Mouse (Mus musculus) ES-E14 (cell line): ENCODE results near the gene Esrra. TPM values are rescaled to one million over a fixed set of nuclear protein-coding genes. Genes with fewer than 3 reads are reported as not detected.

Experiments
- DNase-seq: peaks from one replicate; pipeline ENCODE4 v3.0.0-alpha.2; 2013; ENCODE audit warnings: low read depth, low spot score
- H3K27ac ChIP-seq: 2 replicates; pipeline ENCODE4 v1.5.1; 2012; ENCODE audit warnings: low read depth, mild to moderate bottlenecking, low read length, moderate library complexity, mixed read lengths; ENCODE audit not compliant: poor library complexity, insufficient read depth, severe bottlenecking
- H3K36me3 ChIP-seq: 2 replicates; pipeline ENCODE4 v1.6.1; 2012; ENCODE audit warnings: mild to moderate bottlenecking, low read length, moderate library complexity, mixed read lengths; ENCODE audit not compliant: control insufficient read depth, poor library complexity, insufficient read depth, severe bottlenecking
- H3K4me1 ChIP-seq, 2 experiments: fragments of 150-350 bp in 1 of 2; sonication (generic) in 1 of 2; 2 replicates each; pipeline ENCODE4 v1.6.1; 2012; ENCODE audit warnings: low read length in 2 of 2, mild to moderate bottlenecking in 1 of 2, mixed read lengths in 1 of 2; ENCODE audit not compliant: control insufficient read depth in 2 of 2, insufficient read depth in 2 of 2, poor library complexity in 1 of 2
- H3K4me3 ChIP-seq, 2 experiments: fragments of 150-350 bp in 1 of 2; sonication (generic) in 1 of 2; 2 replicates each; pipeline ENCODE4 v1.5.1; 2012; ENCODE audit warnings: low read length in 2 of 2, low read depth in 1 of 2, mild to moderate bottlenecking in 1 of 2, mixed read lengths in 1 of 2; ENCODE audit not compliant: insufficient read depth in 1 of 2, poor library complexity in 1 of 2, severe bottlenecking in 1 of 2
- H3K9ac ChIP-seq: 2 replicates; pipeline ENCODE4 v1.6.1; 2012; ENCODE audit warnings: low read depth, mild to moderate bottlenecking, low read length, mixed read lengths; ENCODE audit not compliant: poor library complexity, insufficient read depth, severe bottlenecking
- H3K9me3 ChIP-seq: fragments of 150-350 bp; sonication (generic); 2 replicates; pipeline ENCODE4 v1.6.1; 2012; ENCODE audit warnings: low read depth, mild to moderate bottlenecking, low read length; ENCODE audit not compliant: control insufficient read depth, insufficient read depth
- CHD2 ChIP-seq: IDR thresholded peaks from 2 replicates; pipeline ENCODE4 v1.6.1; 2014; ENCODE audit warnings: mild to moderate bottlenecking, low read depth, low read length, inconsistent platforms
- HCFC1 ChIP-seq: IDR thresholded peaks from 2 replicates; pipeline ENCODE4 v1.6.1; 2012; ENCODE audit warnings: low read length, inconsistent platforms, borderline replicate concordance; ENCODE audit not compliant: insufficient read depth
- MAFK ChIP-seq: IDR thresholded peaks from 2 replicates; pipeline ENCODE4 v1.6.1; 2014; ENCODE audit warnings: mild to moderate bottlenecking, low read depth, low read length, inconsistent platforms; ENCODE audit not compliant: insufficient read depth
- ZC3H11A ChIP-seq: IDR thresholded peaks from 2 replicates; pipeline ENCODE4 v1.6.1; 2012; ENCODE audit warnings: low read depth, mild to moderate bottlenecking, inconsistent platforms, low read length, borderline replicate concordance
- ZNF384 ChIP-seq: IDR thresholded peaks from 2 replicates; pipeline ENCODE4 v1.6.1; 2012; ENCODE audit warnings: low read depth, low read length, inconsistent platforms
- in situ Hi-C, 2 experiments: fragments of 600-800 bp; cut with MboI; formaldehyde crosslinking; loops; one replicate each; pipeline ENCODE4 v1.15.1; 2025; ENCODE audit warnings: low sequenced_read_pairs in 2 of 2, inconsistent platforms in 1 of 2; ENCODE audit not compliant: unreplicated experiment in 2 of 2
- total RNA-seq: library from RNA; depleted of rRNA; stranded (reverse); fragments of 300-350 nt; gene quantifications from 2 replicates; pipeline ENCODE4 v1.2.3, GENCODE M21; 2012

Gene Esrra
- total RNA-seq, 1 experiment, result 23.1 TPM

GRCm38 (mm10) chr19:6874257-6874656 lies 47.4 kb downstream of the Esrra start:
- in situ Hi-C loops, result no loop called here

GRCm38 (mm10) chr19:6872701-6873100 lies 48.9 kb downstream of the Esrra start:
- DNase-seq, result no peak
- peaks cover 2% of the 10 kb centered on the region in 2 experiments; a peak in 1 of 4 replicates for H3K4me1 ChIP-seq
- TF ChIP-seq CHD2, result no peak
- no peak for TF ChIP-seq ZC3H11A
- no peak for TF ChIP-seq ZNF384
- TF ChIP-seq MAFK, result no peak
- TF ChIP-seq HCFC1, result no peak

More at GRCm38 (mm10) chr19:6874257-6874656, 47.4 kb downstream of the Esrra start:
- Histone ChIP-seq H3K9me3 (no peaks in the 10 kb centered on the region), H3K4me1 (peaks cover under 1 to 2% of the 10 kb centered on the region in 2 experiments; a peak in 1 of 4 replicates), H3K36me3 (no peaks in the 10 kb centered on the region), H3K4me3 (no peak overlapping the region), H3K9ac (no peak overlapping the region), H3K27ac (no peak overlapping the region)
- no peak for TF ChIP-seq MAFK
- no peak for TF ChIP-seq ZNF384
- no peak for TF ChIP-seq HCFC1
- no peak for TF ChIP-seq ZC3H11A
- TF ChIP-seq CHD2, result no peak
- DNase-seq, result no peak

GRCm38 (mm10) chr19:6871574-6872271 lies 49.9 kb downstream of the Esrra start:
- no peak for DNase-seq

More at GRCm38 (mm10) chr19:6872701-6873100, 48.9 kb downstream of the Esrra start:
- H3K27ac ChIP-seq, result no peak overlapping the region
- in situ Hi-C loops, result no loop called here
- H3K36me3 ChIP-seq, result no peaks in the 10 kb centered on the region
- H3K9ac ChIP-seq, result no peak overlapping the region
- H3K9me3 ChIP-seq, result no peaks in the 10 kb centered on the region
- no peak overlapping the region for H3K4me3 ChIP-seq

GRCm38 (mm10) chr19:6869355-6869754 lies 52.3 kb downstream of the Esrra start:
- no peak overlapping the region for H3K4me3 ChIP-seq

More at GRCm38 (mm10) chr19:6871574-6872271, 49.9 kb downstream of the Esrra start:
- Histone ChIP-seq H3K4me3 (no peak overlapping the region), H3K4me1 (peaks cover 2% of the 10 kb centered on the region in 2 experiments; a peak in 1 of 4 replicates), H3K9ac (no peak overlapping the region), H3K27ac (no peak overlapping the region), H3K36me3 (no peaks in the 10 kb centered on the region), H3K9me3 (no peaks in the 10 kb centered on the region)
- TF ChIP-seq ZC3H11A, result peak; percentile 24; the same call in 1 of the 2 replicates
- TF ChIP-seq MAFK, result no peak
- in situ Hi-C loops, result no loop called here

More at GRCm38 (mm10) chr19:6869355-6869754, 52.3 kb downstream of the Esrra start:
- TF ChIP-seq CHD2 (no peak), ZNF384 (no peak), ZC3H11A (no peak), HCFC1 (no peak), MAFK (no peak)
- Histone ChIP-seq H3K9me3 (no peaks in the 10 kb centered on the region), H3K4me1 (peaks cover 2% of the 10 kb centered on the region in 2 experiments; a peak in 1 of 4 replicates), H3K9ac (no peak overlapping the region; the same call in 1 of the 2 replicates), H3K27ac (no peak overlapping the region), H3K36me3 (no peaks in the 10 kb centered on the region)
- in situ Hi-C loops, result no loop called here
- no peak for DNase-seq
